Mouse (Mus musculus) cerebellum, adult 9-11 months (tissue): ENCODE measurements at regions not wholly inside any gene's neighbourhood (a gene's known extent, or its start where the extent isn't known, plus 50 kb on each side); places are given as distances from the start of the nearest gene placed in this dataset.

Experiments
- DNase-seq: peaks from one replicate; pipeline ENCODE4 v3.0.0; 2022

GRCm38 (mm10) chrY:43923126-43923525, 341.1 kb downstream of the Gm21739 start:
- DNase-seq = peak; percentile 1
